ENCODE assay signal across 20 mouse cellular contexts in the genomic region with DNA sequence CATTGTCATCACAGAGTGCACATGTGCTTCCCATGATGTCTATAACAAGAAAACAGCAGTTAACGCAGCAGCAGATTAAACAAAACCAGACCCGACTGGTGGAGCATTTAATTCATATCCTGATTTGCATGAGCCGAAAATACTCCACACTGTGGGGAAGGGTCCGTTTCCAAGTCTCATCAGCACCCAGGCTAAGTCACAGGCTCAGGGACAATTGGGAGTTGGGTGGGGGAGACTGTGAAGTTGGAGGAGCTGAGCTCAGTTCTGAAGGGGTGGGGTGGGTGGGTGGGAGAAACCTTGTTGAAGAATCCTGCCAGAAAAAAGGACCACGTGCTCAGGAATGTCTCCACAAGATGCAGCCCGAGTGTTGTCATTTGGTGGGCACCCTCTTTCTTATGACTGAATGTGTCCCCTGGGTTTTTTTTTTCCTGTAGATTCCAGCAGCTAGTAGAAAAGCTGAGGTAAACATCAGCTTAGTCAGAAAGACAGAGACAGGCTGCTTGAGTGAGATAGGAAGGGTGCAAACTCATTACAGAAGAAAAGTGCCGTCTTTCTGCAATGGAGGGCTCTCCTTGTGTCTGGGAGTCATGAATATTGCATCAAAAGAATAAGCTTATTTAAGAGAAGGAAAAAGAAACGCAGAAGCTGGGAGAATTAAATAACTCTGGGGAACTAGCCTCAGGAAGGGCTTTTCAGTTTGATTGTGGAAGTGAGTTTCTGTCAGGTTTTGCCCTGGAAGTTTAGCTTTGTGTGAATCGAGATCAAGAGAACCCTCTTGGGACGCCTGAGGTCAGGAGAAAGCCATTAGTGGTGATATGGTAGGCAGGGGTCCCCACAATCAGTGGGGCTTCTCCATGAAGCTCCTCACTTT. TPM values are rescaled to one million over a fixed set of nuclear protein-coding genes. Genes with fewer than 3 reads are reported as not detected.
A peak's percentile ranks its signal among the peaks of the same experiment; 100 is the strongest.
DNase-seq lines count a peak whose midpoint lies in the region; ATAC-seq and TF ChIP-seq lines count a peak whose summit lies in the region.
"Had no signal": no experiment of that assay in that cellular context is flagged by ENCODE, and none has a peak within 500 bp of the region (broad histone marks: within the 10 kb centered on the region; RNA-seq: fewer than 3 reads in every experiment).

No protein-coding gene starts in this region.

- no peaks in the 10 kb centered on the region for H3K36me3 ChIP-seq in hindbrain, embryonic 14.5 days (replicated peaks; ENCODE audit: control insufficient read depth, insufficient read depth)
- 0 out of 2 replicates have a peak, but pooled peaks cover 2% of the 10 kb centered on the region for H3K36me3 ChIP-seq in hindbrain, embryonic 12.5 days
- 0 out of 2 replicates have a peak, but pooled peaks cover 9% of the 10 kb centered on the region for H3K36me3 ChIP-seq in midbrain, embryonic 13.5 days
- no peaks in the 10 kb centered on the region for H3K36me3 ChIP-seq in kidney, embryonic 14.5 days (ENCODE audit: control insufficient read depth, insufficient read depth, low read length)
- H3K36me3 ChIP-seq: intestine, embryonic 15.5 days; kidney, embryonic 15.5 days; limb, embryonic 13.5 days; liver, embryonic 13.5 days had no signal

- no peak overlapping the region for H3K4me2 ChIP-seq in hindbrain, embryonic 14.5 days (replicated peaks)
- H3K4me2 ChIP-seq in hindbrain, embryonic 12.5 days (replicated peaks): no peak overlapping the region
- H3K4me2 ChIP-seq in midbrain, embryonic 13.5 days (replicated peaks): no peak overlapping the region
- no peak overlapping the region for H3K4me2 ChIP-seq in kidney, embryonic 14.5 days (replicated peaks; ENCODE audit: low read depth, low read length)
- H3K4me2 ChIP-seq: intestine, embryonic 15.5 days; kidney, embryonic 15.5 days; limb, embryonic 13.5 days; liver, embryonic 13.5 days; lung, embryonic 14.5 days had no signal

- 45% methylated on average over 10 of the region's 10 CpGs for WGBS in hindbrain, embryonic 14.5 days
- 65% methylated on average over 10 of the region's 10 CpGs for WGBS in hindbrain, embryonic 12.5 days
- 42% methylated on average over 10 of the region's 10 CpGs for WGBS in midbrain, embryonic 13.5 days
- 70% methylated on average over 10 of the region's 10 CpGs for WGBS in kidney, embryonic 14.5 days

- no peak for TF ChIP-seq POLR2A in brain, embryonic 14.5 days (IDR thresholded peaks at IDR 0.05; ENCODE audit: borderline replicate concordance, extremely low read depth, insufficient read depth, insufficient read length, poor library complexity, severe bottlenecking)

- no peak for TF ChIP-seq CTCF in brain, embryonic 14.5 days (IDR thresholded peaks at IDR 0.05; ENCODE audit: borderline replicate concordance, extremely low read depth, insufficient read depth, insufficient read length)

- DNase-seq in hindbrain, embryonic 14.5 days (ENCODE audit: low spot score): no peak
- DNase-seq in brain, adult 2 months (ENCODE audit: low read depth, low spot score): peak; percentile 60
- DNase-seq in brain, embryonic 14.5 days (ENCODE audit: low read depth): peak; percentile 53
- DNase-seq in thymus, postnatal 36 days: no peak
- DNase-seq: adrenal gland, postnatal 10 days; cerebellum, adult 18-20 months; cerebellum, postnatal 25 days; gastrocnemius, postnatal 14 days; kidney, postnatal 4 days; liver, embryonic 13.5 days; lung, embryonic 14.5 days; lung, postnatal 36 days; spleen, adult 18-20 months; thymus, postnatal 4 days had no signal

- H3K4me3 ChIP-seq in hindbrain, embryonic 14.5 days (replicated peaks; ENCODE audit: low read length): no peak overlapping the region
- no peak overlapping the region for H3K4me3 ChIP-seq in hindbrain, embryonic 12.5 days
- no peak overlapping the region for H3K4me3 ChIP-seq in midbrain, embryonic 13.5 days (replicated peaks)
- H3K4me3 ChIP-seq in kidney, embryonic 14.5 days (ENCODE audit: low read length): no peak overlapping the region
- H3K4me3 ChIP-seq: intestine, embryonic 15.5 days; kidney, embryonic 15.5 days; limb, embryonic 13.5 days; liver, embryonic 13.5 days had no signal

- 0 out of 2 replicates have a peak overlapping the region, but pooled peaks have one; percentile 27 for H3K27ac ChIP-seq in hindbrain, embryonic 14.5 days
- H3K27ac ChIP-seq in hindbrain, embryonic 12.5 days: no peak overlapping the region
- H3K27ac ChIP-seq in midbrain, embryonic 13.5 days: peak overlapping the region; percentile 54
- no peak overlapping the region for H3K27ac ChIP-seq in kidney, embryonic 14.5 days (ENCODE audit: low read depth, low read length)
- H3K27ac ChIP-seq: intestine, embryonic 15.5 days; kidney, embryonic 15.5 days; limb, embryonic 13.5 days; liver, embryonic 13.5 days had no signal

- peaks cover 28% of the 10 kb centered on the region for H3K4me1 ChIP-seq in hindbrain, embryonic 14.5 days (replicated peaks; ENCODE audit: control insufficient read depth, insufficient read depth, low read length)
- peaks cover 13% of the 10 kb centered on the region for H3K4me1 ChIP-seq in hindbrain, embryonic 12.5 days
- H3K4me1 ChIP-seq in midbrain, embryonic 13.5 days (replicated peaks): peaks cover 57% of the 10 kb centered on the region
- no peaks in the 10 kb centered on the region for H3K4me1 ChIP-seq in kidney, embryonic 14.5 days (ENCODE audit: control insufficient read depth, insufficient read depth, low read length)
- H3K4me1 ChIP-seq: intestine, embryonic 15.5 days; kidney, embryonic 15.5 days; liver, embryonic 13.5 days had no signal

- H3K9me3 ChIP-seq in hindbrain, embryonic 14.5 days (ENCODE audit: control insufficient read depth, low read length): no peaks in the 10 kb centered on the region
- no peaks in the 10 kb centered on the region for H3K9me3 ChIP-seq in hindbrain, embryonic 12.5 days (replicated peaks)
- no peaks in the 10 kb centered on the region for H3K9me3 ChIP-seq in midbrain, embryonic 13.5 days
- H3K9me3 ChIP-seq in kidney, embryonic 14.5 days (ENCODE audit: control insufficient read depth, low read length): no peaks in the 10 kb centered on the region
- H3K9me3 ChIP-seq: intestine, embryonic 15.5 days; kidney, embryonic 15.5 days; limb, embryonic 13.5 days; liver, embryonic 13.5 days had no signal

- no peak overlapping the region for H3K9ac ChIP-seq in hindbrain, embryonic 14.5 days
- H3K9ac ChIP-seq in hindbrain, embryonic 12.5 days: no peak overlapping the region
- H3K9ac ChIP-seq in midbrain, embryonic 13.5 days (replicated peaks): no peak overlapping the region
- H3K9ac ChIP-seq in kidney, embryonic 14.5 days (ENCODE audit: low read depth, low read length): no peak overlapping the region
- H3K9ac ChIP-seq: intestine, embryonic 15.5 days; kidney, embryonic 15.5 days; limb, embryonic 13.5 days; liver, embryonic 13.5 days; lung, embryonic 14.5 days had no signal

- H3K27me3 ChIP-seq in hindbrain, embryonic 14.5 days (ENCODE audit: control insufficient read depth, insufficient read depth, low read length): no peaks in the 10 kb centered on the region
- H3K27me3 ChIP-seq in hindbrain, embryonic 12.5 days: no peaks in the 10 kb centered on the region
- no peaks in the 10 kb centered on the region for H3K27me3 ChIP-seq in midbrain, embryonic 13.5 days
- H3K27me3 ChIP-seq in kidney, embryonic 14.5 days (ENCODE audit: control insufficient read depth, insufficient read depth, low read length): no peaks in the 10 kb centered on the region
- H3K27me3 ChIP-seq: intestine, embryonic 15.5 days; kidney, embryonic 15.5 days; limb, embryonic 13.5 days; liver, embryonic 13.5 days had no signal

- ATAC-seq in hindbrain, embryonic 14.5 days (ENCODE audit: low FRiP score): no peak
- no peak for ATAC-seq in hindbrain, embryonic 12.5 days (ENCODE audit: low FRiP score)
- ATAC-seq in midbrain, embryonic 13.5 days: 0 out of 2 replicates have a peak, but pooled peaks have one; percentile 16
- no peak for ATAC-seq in kidney, embryonic 14.5 days (ENCODE audit: low FRiP score, low TSS enrichment)
- ATAC-seq: intestine, embryonic 15.5 days had no signal

RNA-seq across cellular contexts. Expression of a gene that starts 44.1 kb away (rescaled TPM):
- 53.6 and 59.3 TPM in 2 replicates for polyA plus RNA-seq in hindbrain, embryonic 14.5 days (2014; fragmentation: Nextera tagmentation; extraction: Ambion mirVana)
- polyA plus RNA-seq in hindbrain, embryonic 12.5 days (2016; fragmentation: Nextera tagmentation; extraction: Ambion mirVana): 22.3 and 22.4 TPM in 2 replicates
- polyA plus RNA-seq in brain, embryonic 14.5 days (2012; rRNA removed): 38.2 and 71.3 TPM in 2 replicates
- 32.1 and 35.7 TPM in 2 replicates for polyA plus RNA-seq in midbrain, embryonic 13.5 days (2015; fragmentation: Nextera tagmentation; extraction: Ambion mirVana)
- polyA plus RNA-seq in kidney, embryonic 14.5 days (2014; fragmentation: Nextera tagmentation; extraction: Ambion mirVana): 1.1 and 1.3 TPM in 2 replicates

RNA-seq across cellular contexts. Expression of a gene that starts 50.0 kb away (rescaled TPM):
- 23.5 and 29.0 TPM in 2 replicates for polyA plus RNA-seq in hindbrain, embryonic 14.5 days (2014; fragmentation: Nextera tagmentation; extraction: Ambion mirVana)
- polyA plus RNA-seq in hindbrain, embryonic 12.5 days (2016; fragmentation: Nextera tagmentation; extraction: Ambion mirVana): 6.8 and 7.7 TPM in 2 replicates
- polyA plus RNA-seq in brain, embryonic 14.5 days (2012; rRNA removed): 27.0 and 29.5 TPM in 2 replicates
- polyA plus RNA-seq in midbrain, embryonic 13.5 days (2015; fragmentation: Nextera tagmentation; extraction: Ambion mirVana): 18.5 and 18.9 TPM in 2 replicates
- 0.07 and 0.11 TPM in 2 replicates for polyA plus RNA-seq in kidney, embryonic 14.5 days (2014; fragmentation: Nextera tagmentation; extraction: Ambion mirVana)

Comparison
In these comparisons a context has a peak if more than half of its experiments do, and no peak if none do; other contexts are left out.
1. H3K27ac ChIP-seq: peak in hindbrain, embryonic 14.5 days (single experiment) and midbrain, embryonic 13.5 days (single experiment); none in hindbrain, embryonic 12.5 days (single experiment) and kidney, embryonic 14.5 days (single experiment).
2. DNase-seq: peak in brain, adult 2 months (single experiment) and brain, embryonic 14.5 days (single experiment); none in hindbrain, embryonic 14.5 days (single experiment) and thymus, postnatal 36 days (0 of 2).